Mouse (Mus musculus) CH12.LX (cell line): Measurements from ENCODE around the gene Vmn1r28.

Experiments used
- CTCF ChIP-seq, 2 experiments: IDR thresholded peaks in 1 of 2; conservative IDR thresholded peaks in 1 of 2; 2 replicates each; pipeline ENCODE4 v1.5.1; 2011 to 2012; ENCODE audit warnings: low read depth in 2 of 2, low read length in 2 of 2, improper control_type of control experiment in 1 of 2, inconsistent platforms in 1 of 2, mild to moderate bottlenecking in 1 of 2, moderate library complexity in 1 of 2
- KAT2A ChIP-seq: IDR thresholded peaks from 2 replicates; pipeline ENCODE4 v1.6.1; 2012; ENCODE audit warnings: low read length, improper control_type of control experiment, inconsistent platforms; ENCODE audit not compliant: insufficient replicate concordance
- MXI1 ChIP-seq: IDR thresholded peaks from 2 replicates; pipeline ENCODE4 v1.6.1; 2011; ENCODE audit warnings: mild to moderate bottlenecking, low read depth, low read length, improper control_type of control experiment
- POLR2A ChIP-seq: IDR thresholded peaks from 2 replicates; pipeline ENCODE4 v1.6.1; 2011; ENCODE audit warnings: low read depth, mild to moderate bottlenecking, improper control_type of control experiment, low read length
- SMC3 ChIP-seq: IDR thresholded peaks from 2 replicates; pipeline ENCODE4 v1.6.1; 2011; ENCODE audit warnings: low read depth, low read length, improper control_type of control experiment
- ZNF384 ChIP-seq: IDR thresholded peaks from 2 replicates; pipeline ENCODE4 v1.6.1; 2012; ENCODE audit warnings: low read depth, low read length, improper control_type of control experiment, inconsistent platforms

DNA sequence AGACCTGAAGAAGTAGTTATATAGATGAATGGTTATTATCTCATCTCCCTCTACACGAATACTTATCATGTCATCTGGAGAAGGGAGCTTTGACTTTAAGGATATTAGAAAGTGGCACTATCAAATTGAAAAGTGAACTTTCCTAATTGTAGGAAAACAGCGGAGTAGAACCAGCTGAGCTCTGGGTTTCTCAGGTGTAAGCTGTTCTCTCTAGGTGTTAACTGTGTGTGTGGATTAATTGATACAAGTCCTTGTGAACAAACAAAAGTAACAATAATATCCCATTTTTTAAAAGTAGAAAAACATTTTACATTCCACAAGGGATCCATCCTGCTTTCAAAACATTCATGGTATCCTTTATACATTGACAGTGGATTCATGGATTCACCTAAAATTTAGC, 43.1 kb upstream of the Vmn1r28 start, which contains the start of gene Vmn1r27:
- TF ChIP-seq SMC3 (no peak), CTCF (conservative IDR thresholded peaks at IDR 0.05 in 1 of 2, IDR thresholded peaks at IDR 0.05 in 1 of 2; ENCODE audit: low read depth in 2 of 2, low read length in 2 of 2) (no peak), ZNF384 (no peak), MXI1 (no peak), KAT2A (no peak), POLR2A (no peak)
